Mouse (Mus musculus) spleen, adult 2 months (tissue): ENCODE measurements at regions not wholly inside any gene's neighbourhood (a gene's known extent, or its start where the extent isn't known, plus 50 kb on each side); places are given as distances from the start of the nearest gene placed in this dataset.
"Not testable (repeated sequence)": the region's sequence is repeated elsewhere in the genome, so short reads cannot be mapped to it uniquely, and the experiment has no call there.

Experiments
- DNase-seq, 2 experiments: peaks; one replicate each; pipeline versions ENCODE4 v3.0.0 to v3.0.0-alpha.2; 2012 to 2021; ENCODE audit warnings: low spot score in 2 of 2, low read depth in 1 of 2
- H3K27ac ChIP-seq: fragments of 200-500 bp; 2 replicates; pipeline ENCODE4 v1.5.1; 2012; ENCODE audit warnings: low read length, inconsistent platforms; ENCODE audit not compliant: insufficient read depth
- H3K27me3 ChIP-seq: fragments of 200-500 bp; 2 replicates; pipeline ENCODE4 v1.6.1; 2012; ENCODE audit warnings: mild to moderate bottlenecking, moderate library complexity, low read length, inconsistent platforms; ENCODE audit not compliant: control insufficient read depth, insufficient read depth
- H3K36me3 ChIP-seq: fragments of 200-500 bp; 2 replicates; pipeline ENCODE4 v1.6.1; 2012; ENCODE audit warnings: mild to moderate bottlenecking, low read length, inconsistent platforms; ENCODE audit not compliant: control insufficient read depth, insufficient read depth
- H3K4me1 ChIP-seq: fragments of 200-500 bp; 2 replicates; pipeline ENCODE4 v1.6.1; 2011; ENCODE audit warnings: inconsistent platforms; ENCODE audit not compliant: control insufficient read depth, insufficient read depth, insufficient read length
- H3K4me3 ChIP-seq: fragments of 200-500 bp; 2 replicates; pipeline ENCODE4 v1.5.1; 2011; ENCODE audit warnings: mild to moderate bottlenecking, inconsistent platforms; ENCODE audit not compliant: insufficient read depth, insufficient read length; ENCODE audit errors: extremely low read depth
- CTCF ChIP-seq: fragments of 200-500 bp; IDR thresholded peaks from 2 replicates; pipeline ENCODE4 v1.5.1; 2011; ENCODE audit warnings: mild to moderate bottlenecking, inconsistent platforms; ENCODE audit not compliant: insufficient read depth, insufficient read length, insufficient replicate concordance; ENCODE audit errors: extremely low read depth
- POLR2A ChIP-seq: fragments of 200-500 bp; IDR thresholded peaks from 2 replicates; pipeline ENCODE4 v1.6.1; 2011; ENCODE audit warnings: low read depth, low read length, inconsistent platforms
- WGBS: fragments of 180-500 bp; shearing (Covaris S2); methylation state at CpG from one replicate; pipeline ENCODE4 v1.1.7; 2018; 5-methylcytosine and 5-hydroxymethylcytosine counted together

DNA sequence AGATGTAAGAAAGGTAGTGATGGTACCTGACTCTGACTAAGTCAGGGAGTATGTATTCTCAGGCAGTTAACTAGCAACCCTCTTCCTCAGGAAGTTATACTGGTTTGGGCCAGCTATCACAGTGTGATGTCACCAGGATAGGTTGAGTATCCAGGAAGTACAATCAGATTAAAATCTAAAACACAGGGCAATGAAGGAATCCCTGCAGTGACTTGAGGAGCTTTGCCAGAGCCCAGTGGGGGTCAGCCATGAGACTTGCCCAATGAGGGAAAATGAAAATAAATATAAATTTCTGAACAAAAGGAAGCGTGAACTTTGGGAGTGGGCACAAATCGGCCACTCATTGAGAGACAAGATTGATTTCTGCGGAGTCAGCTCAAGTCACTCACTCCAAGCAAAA, 311.8 kb upstream of the Rgma start:
- H3K27me3 ChIP-seq: no peaks in the 10 kb centered on the region
- no peak for TF ChIP-seq CTCF
- TF ChIP-seq POLR2A: no peak
- DNase-seq: no peak
- 90% methylated on average over 3 of the region's 3 CpGs for WGBS
- H3K4me1 ChIP-seq: no peaks in the 10 kb centered on the region
- no peaks in the 10 kb centered on the region for H3K36me3 ChIP-seq
- no peak overlapping the region for H3K4me3 ChIP-seq
- no peak overlapping the region for H3K27ac ChIP-seq

DNA sequence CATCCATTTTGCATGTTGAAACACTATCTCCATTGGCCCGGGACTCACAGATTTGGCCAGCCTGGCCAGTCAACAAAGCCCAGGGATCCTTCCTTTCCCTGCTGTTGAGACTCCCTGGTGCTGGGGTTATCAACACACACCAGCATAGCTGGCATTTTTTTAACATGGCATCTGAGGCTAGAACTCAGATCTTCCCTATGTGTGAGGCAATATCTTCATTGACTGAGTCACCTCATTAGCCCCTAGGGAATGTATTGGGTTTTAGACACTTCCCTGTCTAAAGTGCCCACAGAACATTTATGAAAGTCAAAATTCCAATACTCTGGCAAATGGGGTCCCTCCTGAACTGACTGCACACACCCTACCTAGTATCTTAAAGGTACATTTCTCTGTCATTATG, 306.8 kb upstream of the Rgma start:
- 95% methylated on average over 1 of the region's 1 CpGs for WGBS
- no peak overlapping the region for H3K27ac ChIP-seq
- H3K4me3 ChIP-seq: no peak overlapping the region
- H3K36me3 ChIP-seq: no peaks in the 10 kb centered on the region
- H3K4me1 ChIP-seq: no peaks in the 10 kb centered on the region
- no peaks in the 10 kb centered on the region for H3K27me3 ChIP-seq
- TF ChIP-seq CTCF (no peak), POLR2A (no peak)
- no peak for DNase-seq

DNA sequence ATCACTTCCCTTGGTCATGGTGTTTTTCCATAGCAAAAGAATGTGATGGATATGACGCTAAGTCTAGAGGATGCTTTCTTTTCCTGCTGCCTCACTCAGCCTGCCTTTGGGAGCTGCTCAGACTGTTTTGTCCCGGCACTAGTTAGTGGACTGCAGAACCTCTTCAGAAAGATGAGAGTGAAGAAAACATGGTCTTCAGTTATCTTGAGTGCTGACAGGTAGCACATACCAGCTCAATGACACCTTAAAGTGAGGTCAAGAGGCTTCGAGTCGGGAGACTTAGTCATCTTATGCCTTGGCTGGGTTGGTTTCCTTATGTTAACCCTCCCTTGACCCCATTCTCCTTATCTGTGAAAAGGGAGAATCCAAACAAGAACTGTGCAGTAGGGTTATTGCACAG, 306.0 kb upstream of the Rgma start:
- H3K4me1 ChIP-seq: no peaks in the 10 kb centered on the region
- no peaks in the 10 kb centered on the region for H3K36me3 ChIP-seq
- H3K27me3 ChIP-seq: no peaks in the 10 kb centered on the region
- WGBS: 85% methylated on average over 4 of the region's 4 CpGs
- H3K27ac ChIP-seq: no peak overlapping the region
- no peak for DNase-seq
- no peak overlapping the region for H3K4me3 ChIP-seq
- TF ChIP-seq POLR2A: no peak
- TF ChIP-seq CTCF: no peak

DNA sequence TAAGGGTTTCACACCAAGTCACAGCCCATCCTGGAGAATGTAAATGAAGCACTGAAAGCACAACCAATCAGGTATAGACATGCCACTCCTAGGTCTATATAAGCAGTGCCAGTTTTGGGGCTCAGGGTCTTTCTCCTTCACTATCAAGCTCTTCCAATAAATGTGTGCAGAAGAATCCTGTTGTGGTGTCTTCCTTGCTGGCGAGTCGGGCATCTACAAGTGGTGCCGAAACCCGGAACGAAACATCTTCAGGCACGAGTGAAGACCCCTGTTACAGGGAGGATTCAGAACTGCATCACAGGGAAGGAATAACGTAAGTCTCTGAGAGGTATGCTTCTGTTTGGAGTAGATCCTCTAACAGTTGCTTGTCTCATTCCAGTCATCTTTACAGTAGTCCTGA, 299.9 kb upstream of the Rgma start:
- H3K27me3 ChIP-seq, H3K4me3 ChIP-seq, H3K36me3 ChIP-seq, H3K27ac ChIP-seq, DNase-seq, H3K4me1 ChIP-seq: not testable (repeated sequence)
- 91% methylated on average over 7 of the region's 7 CpGs for WGBS

GRCm38 (mm10) chr7:73087496-73088185, 287.7 kb upstream of the Rgma start:
- Histone ChIP-seq H3K27ac (no peak overlapping the region), H3K36me3 (no peaks in the 10 kb centered on the region), H3K4me1 (no peaks in the 10 kb centered on the region), H3K27me3 (no peaks in the 10 kb centered on the region), H3K4me3 (no peak overlapping the region)
- no peak for DNase-seq
- no peak for TF ChIP-seq CTCF
- no peak for TF ChIP-seq POLR2A
- WGBS: 87% methylated on average over 10 of the region's 10 CpGs

DNA sequence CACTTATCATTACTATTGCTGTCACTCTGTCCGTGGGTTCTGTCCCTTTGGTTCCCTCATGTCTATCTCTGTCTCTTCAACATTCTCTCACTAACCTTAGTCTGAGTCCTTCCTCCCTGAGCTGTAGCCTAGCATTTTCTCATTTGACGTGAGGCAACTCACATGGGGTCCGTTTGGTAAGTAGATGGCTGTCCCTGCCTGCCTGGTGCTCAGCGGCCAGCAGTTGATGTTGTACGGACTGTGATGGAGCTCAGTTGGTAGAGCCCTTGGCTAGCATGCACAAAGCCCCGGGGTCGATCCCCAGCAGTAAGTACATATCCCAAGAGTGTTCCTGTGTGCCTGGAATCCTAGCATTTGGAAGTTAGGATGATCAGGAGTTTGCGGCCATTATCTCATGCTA, 287.0 kb upstream of the Rgma start:
- Histone ChIP-seq H3K4me3 (no peak overlapping the region), H3K27ac (no peak overlapping the region), H3K27me3 (no peaks in the 10 kb centered on the region), H3K4me1 (no peaks in the 10 kb centered on the region), H3K36me3 (no peaks in the 10 kb centered on the region)
- no peak for DNase-seq
- WGBS: 88% methylated on average over 8 of the region's 8 CpGs
- no peak for TF ChIP-seq CTCF
- no peak for TF ChIP-seq POLR2A

- WGBS: 93% methylated on average over 3 of the region's 3 CpGs
- H3K4me1 ChIP-seq: no peaks in the 10 kb centered on the region
- no peak for TF ChIP-seq CTCF
- no peak for TF ChIP-seq POLR2A
- no peaks in the 10 kb centered on the region for H3K36me3 ChIP-seq
- DNase-seq: no peak
- H3K4me3 ChIP-seq: no peak overlapping the region
- no peak overlapping the region for H3K27ac ChIP-seq
- no peaks in the 10 kb centered on the region for H3K27me3 ChIP-seq
Measured at GRCm38 (mm10) chr7:73091758-73092157, 283.6 kb upstream of the Rgma start.

- 53% methylated on average over 3 of the region's 3 CpGs for WGBS
- no peaks in the 10 kb centered on the region for H3K4me1 ChIP-seq
- H3K4me3 ChIP-seq: no peak overlapping the region
- no peaks in the 10 kb centered on the region for H3K36me3 ChIP-seq
- H3K27ac ChIP-seq: no peak overlapping the region
- no peak for TF ChIP-seq POLR2A
- TF ChIP-seq CTCF: no peak
- no peaks in the 10 kb centered on the region for H3K27me3 ChIP-seq
- DNase-seq: no peak
Measured at GRCm38 (mm10) chr7:73094059-73094458, 281.2 kb upstream of the Rgma start.
